Mouse (Mus musculus): Measurements from ENCODE around the gene Smyd4. TPM values are rescaled to one million over a fixed set of nuclear protein-coding genes. Genes with fewer than 3 reads are reported as not detected.

Smyd4 gene
- 10 to 100 TPM; 12.9 to 15.4 TPM for polyA plus RNA-seq (2017; shearing (Covaris generic))

DNA sequence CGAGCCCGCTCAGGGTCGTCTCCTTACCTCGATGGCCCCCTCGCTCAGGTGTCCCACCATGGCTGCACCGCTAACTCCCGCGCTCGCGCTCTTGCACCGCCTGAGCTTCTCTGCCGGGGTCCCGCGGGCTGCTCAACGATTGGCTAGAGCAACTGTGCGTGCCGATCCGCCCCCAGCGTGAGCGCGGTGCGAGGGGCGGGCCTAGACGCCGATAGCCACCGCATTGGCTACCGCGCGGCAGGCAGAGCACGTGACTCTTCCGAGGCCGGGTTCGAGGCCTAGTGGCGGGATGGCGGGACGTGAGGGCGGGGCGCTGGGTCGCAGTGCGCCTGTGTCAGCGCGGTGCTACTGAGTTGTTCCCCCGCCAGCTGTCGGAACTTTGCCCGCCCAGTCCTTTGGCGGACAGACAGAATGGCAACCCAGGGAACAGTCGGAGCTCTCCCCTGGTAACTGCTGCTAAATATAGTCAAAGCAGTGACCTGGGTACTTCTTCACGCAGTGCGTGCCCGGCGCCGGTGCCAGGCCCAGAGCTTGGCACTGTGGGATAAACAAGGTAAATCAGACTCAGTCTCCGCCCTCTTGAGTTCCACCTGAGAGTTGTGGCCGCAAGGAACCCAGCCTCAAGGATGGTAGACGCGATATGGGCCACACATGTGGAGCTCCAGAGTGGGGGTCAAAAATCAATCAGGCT is at the start of gene Smyd4, which contains the start of gene Rpa1:
Smyd4 (plus strand) TSS at position 235 of the 691 bp plus-strand sequence.
Rpa1 (minus strand) TSS at position 126 of the 691 bp plus-strand sequence.

DNA sequence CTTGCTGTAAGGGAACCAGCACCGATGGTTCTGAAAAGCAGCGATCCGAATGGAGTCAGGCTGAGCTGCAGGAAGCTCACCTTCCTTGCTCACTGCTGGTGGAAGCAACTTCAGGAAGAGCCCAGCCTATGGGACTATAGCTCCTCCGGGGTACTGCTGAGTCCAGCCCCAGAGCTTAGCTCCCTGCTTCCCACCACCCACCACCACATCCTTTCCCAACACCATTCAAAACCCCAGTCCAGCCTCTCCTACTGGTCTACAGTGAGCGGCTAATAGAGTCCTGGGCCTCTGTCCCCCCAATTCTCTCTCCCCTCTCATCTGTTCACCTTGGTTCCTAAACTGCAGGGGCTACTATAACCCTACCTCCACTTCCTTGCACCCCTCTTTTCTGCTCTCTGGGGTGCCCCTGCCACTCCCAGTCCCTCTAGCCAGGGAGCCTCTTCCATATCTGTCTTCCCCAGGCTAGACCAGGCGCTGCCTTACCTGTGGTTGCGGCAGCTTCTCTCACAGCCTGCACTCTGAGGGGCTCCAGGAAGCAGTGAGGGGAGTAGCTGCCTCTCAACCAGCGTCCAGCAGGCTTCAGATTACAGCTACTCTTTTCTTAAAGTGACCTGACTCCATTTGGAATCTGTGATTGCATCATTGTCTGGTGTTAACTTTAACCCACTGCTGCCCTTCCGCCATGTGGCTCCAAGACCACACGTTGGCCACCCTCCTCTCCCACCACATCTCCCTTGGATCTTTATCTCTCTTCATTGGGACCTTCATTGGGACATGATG is 74.0 kb downstream of the Smyd4 start, which contains the start of gene Serpinf1:
Serpinf1 (minus strand) TSS at position 689 of the 780 bp plus-strand sequence.

DNA sequence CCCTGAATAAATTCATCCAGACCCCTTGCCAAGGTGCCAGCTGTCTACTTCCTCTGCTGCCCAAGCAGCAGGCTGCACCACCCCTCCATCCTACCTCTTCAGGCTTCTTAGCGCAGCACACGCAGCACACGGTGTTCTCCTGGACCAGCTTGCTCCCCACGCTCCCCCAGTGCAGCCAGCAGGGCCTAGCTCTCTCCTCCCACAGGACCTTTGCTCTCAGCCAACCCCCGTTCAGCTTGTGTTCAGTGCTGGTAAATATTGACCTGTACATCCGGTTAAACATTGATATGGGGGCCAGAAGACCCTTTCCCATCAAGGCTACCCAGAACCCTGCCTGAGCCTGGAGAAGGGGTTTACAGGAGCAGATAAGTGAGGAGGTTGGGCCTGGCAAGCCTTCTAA is 91.1 kb downstream of the Smyd4 start, which contains the start of gene Serpinf2:
Serpinf2 (minus strand) TSS at position 229 of the 400 bp plus-strand sequence.

DNA sequence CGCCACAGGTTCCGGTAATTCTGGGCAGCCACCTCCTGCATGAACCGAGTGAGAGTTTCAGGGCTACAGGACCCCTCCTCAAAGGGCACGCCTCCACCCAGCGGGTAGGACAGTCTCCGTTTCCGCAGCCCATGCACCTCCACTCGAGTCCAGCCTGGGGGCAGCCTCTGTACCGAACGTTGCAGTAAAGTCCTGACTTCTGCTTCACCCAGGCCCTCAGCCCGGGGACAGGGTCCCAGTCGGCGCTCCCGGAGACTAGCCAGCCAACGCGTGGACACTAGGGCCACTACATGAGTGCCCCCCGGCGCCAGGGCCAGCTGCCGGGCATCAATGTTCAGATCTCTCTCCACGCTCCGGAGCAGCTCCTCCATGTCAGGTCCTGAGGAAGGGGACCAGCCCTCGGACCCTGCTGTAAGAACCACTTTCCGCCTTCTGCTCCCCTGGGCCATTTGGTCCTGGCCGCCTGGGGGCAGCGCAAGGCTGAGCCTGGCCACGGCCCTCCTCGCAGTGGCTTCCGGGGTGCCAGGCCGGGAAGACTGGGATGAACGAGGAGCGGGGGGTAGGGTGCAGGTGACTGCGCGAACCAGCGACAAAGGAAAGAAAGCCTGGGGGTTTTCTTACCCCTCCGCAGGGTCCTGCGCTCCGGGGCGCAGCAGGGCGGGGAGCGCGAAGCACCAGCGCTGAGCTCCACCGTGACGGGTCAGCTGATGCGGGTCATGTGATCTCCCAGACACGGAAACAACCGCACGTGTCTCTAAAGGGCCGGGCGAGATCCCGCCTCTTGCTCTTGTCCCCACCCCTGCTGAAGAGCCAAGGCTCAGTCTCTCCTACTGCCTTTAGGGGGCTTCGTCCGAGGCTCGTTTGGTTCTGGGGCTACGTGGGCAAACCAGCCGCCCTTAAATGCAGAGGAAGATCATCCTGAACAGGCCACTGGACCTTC is 106.0 kb downstream of the Smyd4 start, which contains the start of gene Wdr81:
Wdr81 (minus strand) TSS at position 727 of the 940 bp plus-strand sequence.

Other genes with a start within 250 kb of the Smyd4 start
- gene Hic1, start 178.9 kb upstream of the Smyd4 start, polyA plus RNA-seq (2017; shearing (Covaris generic)), result 1 to 10 TPM in 1 of 2 experiments, under 1 TPM in 1; 0.28 to 4.8 TPM
- gene Ovca2, start 169.6 kb upstream of the Smyd4 start, polyA plus RNA-seq (2017; shearing (Covaris generic)), result 10 to 100 TPM; 35.0 to 44.0 TPM
- gene Dph1, start 157.2 kb upstream of the Smyd4 start, polyA plus RNA-seq (2017; shearing (Covaris generic)), result 10 to 100 TPM; 10.6 to 15.2 TPM
- gene Rtn4rl1, start 154.7 kb upstream of the Smyd4 start, polyA plus RNA-seq (2017; shearing (Covaris generic)), result 10 to 100 TPM; 10.2 to 20.9 TPM
- 100 to 1,000 TPM; 126 to 149 TPM for gene Rpa1, start 109 bp upstream of the Smyd4 start, polyA plus RNA-seq (2017; shearing (Covaris generic))
- 1 to 10 TPM; 2.2 to 2.9 TPM for gene Serpinf1, start 74.3 kb downstream of the Smyd4 start, polyA plus RNA-seq (2017; shearing (Covaris generic))
- gene Serpinf2, start 91.2 kb downstream of the Smyd4 start, polyA plus RNA-seq (2017; shearing (Covaris generic)), result under 1 TPM in 1 of 2 experiments, not detected in 1; 0.16 TPM
- gene Wdr81, start 106.3 kb downstream of the Smyd4 start, polyA plus RNA-seq (2017; shearing (Covaris generic)), result 10 to 100 TPM in 1 of 2 experiments, 1 to 10 TPM in 1; 6.4 to 20.4 TPM
- gene Tlcd2, start 113.3 kb downstream of the Smyd4 start, polyA plus RNA-seq (2017; shearing (Covaris generic)), result 1 to 10 TPM; 1.8 to 4.8 TPM
- gene Prpf8, start 138.4 kb downstream of the Smyd4 start, polyA plus RNA-seq (2017; shearing (Covaris generic)), result 10 to 100 TPM; 30.8 to 46.5 TPM
- gene Rilp, start 161.7 kb downstream of the Smyd4 start, polyA plus RNA-seq (2017; shearing (Covaris generic)), result not detected
- gene Scarf1, start 165.1 kb downstream of the Smyd4 start, polyA plus RNA-seq (2017; shearing (Covaris generic)), result 1 to 10 TPM in 1 of 2 experiments, under 1 TPM in 1; 0.89 to 1.2 TPM
- 10 to 100 TPM; 29.9 to 75.0 TPM for gene Slc43a2, start 183.3 kb downstream of the Smyd4 start, polyA plus RNA-seq (2017; shearing (Covaris generic))
- 100 to 1,000 TPM; 352 to 377 TPM for gene Pitpna, start 239.7 kb downstream of the Smyd4 start, polyA plus RNA-seq (2017; shearing (Covaris generic))

Data from activated CD4-positive, CD25-positive, alpha-beta regulatory T cell (primary cell).